Mouse (Mus musculus) embryonic facial prominence, embryonic 13.5 days (tissue): Measurements from ENCODE around the gene Msgn1. TPM values are rescaled to one million over a fixed set of nuclear protein-coding genes. Genes with fewer than 3 reads are reported as not detected.

Experiments
- ATAC-seq: fragments of 200-750 bp; cut with Nextera tagmentation; 2 replicates; pipeline ENCODE4 v1.8.0; 2017; ENCODE audit warnings: low read depth; ENCODE audit not compliant: insufficient number of reproducible peaks, insufficient read depth, low FRiP score, low TSS enrichment
- H3K27ac ChIP-seq: fragments of 300-500 bp; sonication (generic); 2 replicates; pipeline ENCODE4 v1.5.1; 2015; ENCODE audit warnings: moderate library complexity, mild to moderate bottlenecking, inconsistent platforms
- H3K27me3 ChIP-seq: fragments of 300-500 bp; sonication (generic); 2 replicates; pipeline ENCODE4 v1.6.1; 2015; ENCODE audit warnings: mild to moderate bottlenecking, inconsistent platforms
- H3K36me3 ChIP-seq: fragments of 300-500 bp; sonication (generic); 2 replicates; pipeline ENCODE4 v1.6.1; 2015; ENCODE audit warnings: mild to moderate bottlenecking, inconsistent platforms
- H3K4me1 ChIP-seq: fragments of 300-500 bp; sonication (generic); 2 replicates; pipeline ENCODE4 v1.6.1; 2015; ENCODE audit warnings: inconsistent platforms
- H3K4me2 ChIP-seq: fragments of 300-500 bp; sonication (generic); 2 replicates; pipeline ENCODE4 v1.6.1; 2015; ENCODE audit warnings: moderate library complexity, mild to moderate bottlenecking, inconsistent platforms
- H3K4me3 ChIP-seq: fragments of 300-500 bp; sonication (generic); 2 replicates; pipeline ENCODE4 v1.5.1; 2015; ENCODE audit warnings: mild to moderate bottlenecking, inconsistent platforms
- H3K9ac ChIP-seq: fragments of 300-500 bp; sonication (generic); 2 replicates; pipeline ENCODE4 v1.6.1; 2015; ENCODE audit warnings: mild to moderate bottlenecking, inconsistent platforms
- H3K9me3 ChIP-seq: fragments of 300-500 bp; sonication (generic); 2 replicates; pipeline ENCODE4 v1.6.1; 2016; ENCODE audit warnings: inconsistent platforms
- WGBS: fragments of 180-500 bp; shearing (Covaris S2); methylation state at CpG from one replicate; pipeline ENCODE4 v1.1.7; 2015; ENCODE audit warnings: mixed read lengths; 5-methylcytosine and 5-hydroxymethylcytosine counted together
- polyA plus RNA-seq: library from polyadenylated mRNA; unstranded; fragments of >200 nt; fragmentation: Nextera tagmentation; extraction: Ambion mirVana; gene quantifications from 2 replicates; pipeline ENCODE4 v1.2.1, GENCODE M21; 2015

Msgn1 gene
- polyA plus RNA-seq, 1 experiment from 2014 or later = not detected

DNA sequence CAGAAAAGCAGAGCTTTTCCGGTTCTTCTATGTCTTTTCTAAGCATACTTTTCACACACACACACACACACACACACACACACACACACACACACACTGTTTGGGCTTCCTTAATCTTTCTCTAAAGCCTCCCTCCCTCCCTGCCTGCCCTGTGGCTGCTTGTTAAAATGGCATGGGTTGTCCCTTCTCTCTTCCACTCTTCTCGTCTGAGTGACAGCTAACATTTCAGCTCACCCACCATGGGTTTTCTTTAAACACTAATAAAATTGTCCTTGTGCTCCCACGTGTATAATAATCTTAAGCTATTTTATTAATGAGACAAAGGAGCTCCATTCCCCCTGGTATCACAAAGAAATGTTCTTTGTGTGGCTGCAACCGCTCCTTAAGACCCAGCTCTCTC, 10.7 kb downstream of the Msgn1 start:
- 36% methylated on average over 4 of the region's 4 CpGs for WGBS
- Histone ChIP-seq H3K4me3 (no peak overlapping the region), H3K4me1 (no peaks in the 10 kb centered on the region), H3K4me2 (no peak overlapping the region), H3K36me3 (no peaks in the 10 kb centered on the region), H3K9me3 (no peaks in the 10 kb centered on the region), H3K27ac (no peak overlapping the region), H3K9ac (no peak overlapping the region), H3K27me3 (no peaks in the 10 kb centered on the region)
- ATAC-seq = no peak

DNA sequence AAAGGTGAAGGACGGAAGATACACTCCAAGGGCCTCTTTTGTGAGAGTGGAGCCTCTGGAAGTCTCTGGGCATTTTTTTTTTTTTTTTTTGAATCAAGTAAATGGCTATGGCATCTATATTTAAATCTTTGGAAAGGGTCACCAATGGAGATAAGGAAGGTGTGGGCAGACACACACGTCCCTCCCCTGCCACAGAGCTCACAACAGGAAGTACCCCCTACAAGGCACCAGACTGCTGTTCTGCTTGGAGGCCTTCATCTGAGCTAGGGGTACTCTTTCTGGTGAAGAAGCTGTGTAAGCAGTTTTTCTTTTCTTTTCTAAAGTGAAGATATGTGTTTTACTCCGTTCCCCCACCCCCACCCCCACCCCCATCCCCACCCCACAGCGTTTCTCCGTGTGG, 11.9 kb downstream of the Msgn1 start:
- no peak overlapping the region for H3K27ac ChIP-seq

DNA sequence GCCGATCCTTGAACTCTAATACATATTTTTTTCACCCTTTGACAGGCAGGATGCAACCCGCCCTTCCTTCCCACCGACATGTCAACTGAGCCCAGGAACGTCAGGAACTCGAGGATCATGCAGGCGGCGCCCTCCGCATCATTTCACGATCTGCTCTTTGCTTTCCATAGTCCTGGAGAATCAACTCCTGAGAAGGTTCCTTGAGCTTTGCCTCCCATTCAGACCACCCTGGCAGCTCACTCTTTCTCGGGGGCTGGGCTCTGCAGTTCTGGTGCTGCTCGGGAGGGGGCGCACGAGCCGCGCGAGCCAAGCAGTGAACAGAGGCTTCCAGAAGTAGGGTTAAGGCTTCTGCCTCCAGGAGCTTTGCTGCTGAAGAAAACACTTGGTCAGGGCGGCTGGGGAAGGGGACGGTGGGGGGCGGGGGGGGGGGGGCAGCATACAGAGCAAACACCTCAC, 12.6 kb downstream of the Msgn1 start:
- Histone ChIP-seq H3K4me1 (no peaks in the 10 kb centered on the region), H3K9me3 (no peaks in the 10 kb centered on the region), H3K4me3 (peak overlapping the region; percentile 20), H3K27me3 (no peaks in the 10 kb centered on the region), H3K27ac (no peak overlapping the region), H3K9ac (no peak overlapping the region), H3K36me3 (no peaks in the 10 kb centered on the region), H3K4me2 (peak overlapping the region; percentile 50)
- ATAC-seq = peak; percentile 48; the same call in 1 of the 2 replicates
- WGBS = 9% methylated on average over 18 of the region's 19 CpGs

More for the DNA sequence above, 11.9 kb downstream of the Msgn1 start:
- H3K4me1 ChIP-seq = no peaks in the 10 kb centered on the region
- H3K4me3 ChIP-seq = no peak overlapping the region
- H3K4me2 ChIP-seq = no peak overlapping the region
- 51% methylated on average over 5 of the region's 5 CpGs for WGBS
- H3K9ac ChIP-seq = no peak overlapping the region
- H3K27me3 ChIP-seq = no peaks in the 10 kb centered on the region
- ATAC-seq = no peak
- H3K9me3 ChIP-seq = no peaks in the 10 kb centered on the region
- H3K36me3 ChIP-seq = no peaks in the 10 kb centered on the region

DNA sequence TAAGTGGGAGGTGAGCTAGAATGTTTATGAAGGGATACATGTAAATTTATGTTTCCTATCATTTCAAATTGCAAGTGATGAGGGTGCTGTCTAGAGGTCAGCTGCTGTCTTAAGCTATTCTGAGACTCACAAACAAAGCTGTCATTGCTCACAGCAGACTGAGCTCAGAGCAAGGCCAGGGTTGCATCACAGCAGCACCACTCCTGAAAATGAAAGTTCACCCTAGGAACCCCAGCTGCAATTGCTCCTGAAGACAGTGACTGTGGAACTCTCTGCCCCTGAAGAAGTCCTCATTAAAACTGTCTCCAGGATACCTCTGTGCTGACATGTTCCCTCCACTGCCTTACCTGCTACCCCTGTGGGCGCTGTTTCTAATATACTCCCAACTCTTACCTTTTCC, 13.7 kb downstream of the Msgn1 start:
- Histone ChIP-seq H3K27ac (no peak overlapping the region), H3K4me1 (no peaks in the 10 kb centered on the region), H3K27me3 (no peaks in the 10 kb centered on the region), H3K9me3 (no peaks in the 10 kb centered on the region), H3K9ac (no peak overlapping the region), H3K36me3 (no peaks in the 10 kb centered on the region), H3K4me3 (no peak overlapping the region), H3K4me2 (no peak overlapping the region)
- no peak for ATAC-seq
- 93% methylated on average over 1 of the region's 1 CpGs for WGBS

DNA sequence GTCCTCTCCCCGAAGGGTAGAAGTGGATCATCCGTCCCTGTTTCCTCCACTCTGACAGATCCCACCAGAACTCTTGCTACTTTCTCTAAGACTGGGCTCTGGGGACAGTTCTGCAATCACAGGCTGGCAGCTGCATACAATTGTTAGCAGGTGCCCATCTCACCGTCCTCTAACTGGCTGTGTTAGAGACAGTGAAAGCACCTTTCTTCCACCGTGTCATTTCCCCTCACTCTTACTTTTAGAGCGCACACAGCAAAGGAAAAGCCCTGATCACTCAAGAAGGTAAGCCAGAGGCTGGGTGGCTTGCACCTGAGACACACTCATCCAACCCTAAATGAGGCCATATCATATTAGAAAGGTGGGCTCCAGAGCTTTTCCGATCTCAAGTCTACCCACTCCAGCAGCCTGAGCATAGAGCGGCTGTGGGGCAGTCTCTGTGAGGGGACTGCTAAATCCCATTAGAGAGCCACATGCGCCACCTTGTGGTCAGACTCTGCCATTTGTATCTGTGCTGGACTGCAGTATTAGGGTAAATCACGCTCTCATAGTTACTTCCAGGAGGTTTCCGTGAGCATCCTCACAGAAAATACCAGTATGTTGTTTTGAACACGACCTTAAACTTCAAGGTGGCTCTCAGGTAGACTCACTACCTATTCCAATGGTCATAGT, 30.2 kb downstream of the Msgn1 start:
- H3K4me3 ChIP-seq = no peak overlapping the region
- no peaks in the 10 kb centered on the region for H3K36me3 ChIP-seq
- 24% methylated on average over 11 of the region's 11 CpGs for WGBS
- ATAC-seq = 0 out of 2 replicates have a peak, but pooled peaks have one; percentile 76
- peak overlapping the region; percentile 42 for H3K4me2 ChIP-seq
- no peak overlapping the region for H3K9ac ChIP-seq
- peaks cover 11% of the 10 kb centered on the region; the same call in 1 of the 2 replicates for H3K27me3 ChIP-seq
- no peak overlapping the region for H3K27ac ChIP-seq
- H3K4me1 ChIP-seq = no peaks in the 10 kb centered on the region
- no peaks in the 10 kb centered on the region for H3K9me3 ChIP-seq

DNA sequence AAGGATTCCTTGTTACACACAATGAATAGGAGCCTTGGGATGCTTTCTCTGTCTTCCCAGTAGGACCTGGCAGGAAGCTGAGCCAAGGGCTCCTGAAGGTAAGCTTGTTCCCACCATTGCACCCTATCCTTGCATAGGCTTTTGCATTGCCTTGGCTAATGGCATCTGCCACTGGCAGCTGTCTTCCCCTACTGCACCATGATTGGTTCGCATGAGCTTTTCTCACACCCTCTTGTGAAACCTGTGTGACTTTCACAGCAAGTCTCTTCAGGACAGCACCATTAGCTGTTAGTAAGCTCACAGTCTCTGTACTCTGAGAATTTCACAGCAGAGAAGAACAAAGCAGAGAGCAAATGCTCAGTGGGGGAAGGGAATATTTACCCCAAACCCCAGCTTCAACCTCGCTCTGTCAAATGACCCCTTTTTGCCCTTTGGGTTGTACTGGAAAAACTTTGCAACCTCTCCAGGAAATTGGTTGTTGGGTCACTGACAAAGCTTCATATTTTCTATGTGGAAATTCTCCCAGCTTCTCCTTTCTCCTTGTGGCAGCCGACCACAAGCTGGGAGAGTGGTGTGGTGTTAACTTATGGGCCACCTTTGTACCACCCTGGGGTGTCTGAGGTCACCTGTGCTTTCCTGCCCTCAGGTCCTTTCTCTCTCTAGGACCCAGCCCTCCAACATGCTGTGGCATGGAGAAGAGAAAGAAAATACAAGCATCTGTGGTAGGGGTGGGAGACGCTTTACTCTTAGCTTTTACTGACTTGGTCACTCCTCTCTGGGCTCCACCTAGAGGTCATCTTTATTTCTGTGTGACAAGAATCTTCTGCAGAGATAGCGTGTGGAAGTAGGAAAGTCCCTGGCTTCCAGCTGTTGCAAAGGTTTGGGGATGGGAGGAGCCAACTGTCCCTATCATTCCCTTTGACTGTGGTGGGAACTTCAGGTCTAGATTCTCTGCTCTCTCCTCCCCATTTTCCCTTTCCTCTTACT, 31.1 kb downstream of the Msgn1 start:
- Histone ChIP-seq H3K9me3 (no peaks in the 10 kb centered on the region), H3K4me1 (no peaks in the 10 kb centered on the region), H3K4me2 (no peak overlapping the region), H3K36me3 (no peaks in the 10 kb centered on the region), H3K27me3 (peaks cover 11% of the 10 kb centered on the region; the same call in 1 of the 2 replicates), H3K4me3 (no peak overlapping the region), H3K27ac (no peak overlapping the region), H3K9ac (no peak overlapping the region)
- 46% methylated on average over 5 of the region's 5 CpGs for WGBS
- no peak for ATAC-seq

DNA sequence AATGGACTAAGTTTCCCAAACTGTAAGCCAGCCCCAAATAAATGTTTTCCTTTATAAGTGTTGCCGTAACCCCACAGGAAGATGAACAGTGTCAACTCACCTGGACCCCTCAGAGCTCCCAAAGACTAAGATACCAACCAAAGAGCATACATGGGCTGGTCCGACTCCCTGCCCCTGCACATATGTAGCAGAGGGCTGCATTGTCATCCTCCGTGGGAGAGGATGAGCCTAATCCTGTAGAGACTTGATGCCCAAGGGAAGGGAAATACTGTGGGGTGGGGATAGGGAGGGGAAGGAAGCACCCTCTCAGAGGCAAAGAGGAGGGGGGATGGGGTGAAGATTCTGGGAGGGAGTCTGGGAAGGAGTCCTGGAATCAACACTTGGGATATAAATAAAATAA, 50.1 kb downstream of the Msgn1 start:
- 85% methylated on average over 3 of the region's 3 CpGs for WGBS
- Histone ChIP-seq H3K36me3 (no peaks in the 10 kb centered on the region), H3K4me1 (no peaks in the 10 kb centered on the region), H3K4me3 (no peak overlapping the region), H3K9me3 (no peaks in the 10 kb centered on the region), H3K27ac (no peak overlapping the region), H3K4me2 (no peak overlapping the region), H3K27me3 (no peaks in the 10 kb centered on the region), H3K9ac (no peak overlapping the region)
- no peak for ATAC-seq

Other genes with a start within 250 kb of the Msgn1 start
- 1.4 and 2.7 TPM in 2 replicates for gene Kcns3, start 57.9 kb downstream of the Msgn1 start, polyA plus RNA-seq
- 9.3 and 11.7 TPM in 2 replicates for gene Gen1, start 56.8 kb upstream of the Msgn1 start, polyA plus RNA-seq
- 161 and 174 TPM in 2 replicates for gene Smc6, start 56.9 kb upstream of the Msgn1 start, polyA plus RNA-seq
- gene Vsnl1, start 227.6 kb upstream of the Msgn1 start, polyA plus RNA-seq = 2.9 and 5.0 TPM in 2 replicates
- 1.1 and 1.4 TPM in 2 replicates for gene Rad51ap2, start 247.1 kb upstream of the Msgn1 start, polyA plus RNA-seq